Mouse (Mus musculus) spleen, adult 18-20 months (tissue): ENCODE measurements around the gene Fthl17b.
"Not testable (repeated sequence)": the region's sequence is repeated elsewhere in the genome, so short reads cannot be mapped to it uniquely, and the experiment has no call there.

ENCODE experiments used
- DNase-seq, 2 experiments: peaks; one replicate each; pipeline ENCODE4 v3.0.0; 2022; ENCODE audit warnings: mixed read lengths in 2 of 2

Gene Fthl17b

DNA sequence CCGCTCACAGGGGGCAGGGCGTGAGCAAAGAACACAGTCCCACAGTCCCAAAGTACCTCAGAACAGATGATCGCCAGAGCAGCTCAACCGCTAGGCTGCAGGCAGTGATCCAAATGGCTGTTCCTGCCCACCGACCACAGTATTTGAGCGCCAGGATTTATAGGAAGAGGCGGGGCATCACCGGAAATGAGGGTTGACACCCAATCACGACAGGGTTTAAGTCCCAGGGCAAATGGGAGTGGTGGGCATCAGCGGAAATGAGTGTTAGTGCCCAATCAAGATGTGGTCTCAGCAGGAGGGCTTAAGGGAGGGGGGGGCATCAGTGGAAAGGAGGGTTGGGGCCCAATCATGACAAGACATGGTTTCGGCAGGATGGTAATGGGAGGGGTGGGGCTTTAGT is at the start of gene Fthl17b:
Fthl17b (minus strand) TSS at position 101 of the 400 bp plus-strand sequence.
- not testable (repeated sequence) for DNase-seq

DNA sequence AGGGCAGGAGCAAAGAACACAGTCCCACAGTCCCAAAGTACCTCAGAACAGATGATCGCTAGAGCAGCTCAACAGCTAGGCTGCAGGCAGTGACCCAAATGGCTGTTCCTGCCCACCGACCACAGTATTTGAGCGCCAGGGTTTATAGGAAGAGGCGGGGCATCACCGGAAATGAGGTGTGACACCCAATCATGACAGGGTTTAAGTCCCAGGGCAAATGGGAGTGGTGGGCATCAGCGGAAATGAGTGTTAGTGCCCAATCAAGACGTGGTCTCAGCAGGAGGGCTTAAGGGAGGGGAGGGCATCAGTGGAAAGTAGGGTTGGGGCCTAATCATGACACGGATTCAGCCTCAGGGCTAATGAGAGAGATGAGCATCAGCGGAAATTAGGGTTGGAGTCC is 23.9 kb upstream of the Fthl17b start, which contains the start of gene Fthl17d:
Fthl17d (minus strand) TSS at position 101 of the 400 bp plus-strand sequence.
- DNase-seq = not testable (repeated sequence)

DNA sequence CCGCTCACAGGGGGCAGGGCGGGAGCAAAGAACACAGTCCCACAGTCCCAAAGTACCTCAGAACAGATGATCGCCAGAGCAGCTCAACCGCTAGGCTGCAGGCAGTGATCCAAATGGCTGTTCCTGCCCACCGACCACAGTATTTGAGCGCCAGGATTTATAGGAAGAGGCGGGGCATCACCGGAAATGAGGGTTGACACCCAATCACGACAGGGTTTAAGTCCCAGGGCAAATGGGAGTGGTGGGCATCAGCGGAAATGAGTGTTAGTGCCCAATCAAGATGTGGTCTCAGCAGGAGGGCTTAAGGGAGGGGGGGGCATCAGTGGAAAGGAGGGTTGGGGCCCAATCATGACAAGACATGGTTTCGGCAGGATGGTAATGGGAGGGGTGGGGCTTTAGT is 13.7 kb upstream of the Fthl17b start, which contains the start of gene Fthl17c:
Fthl17c (minus strand) TSS at position 101 of the 400 bp plus-strand sequence.
- not testable (repeated sequence) for DNase-seq

DNA sequence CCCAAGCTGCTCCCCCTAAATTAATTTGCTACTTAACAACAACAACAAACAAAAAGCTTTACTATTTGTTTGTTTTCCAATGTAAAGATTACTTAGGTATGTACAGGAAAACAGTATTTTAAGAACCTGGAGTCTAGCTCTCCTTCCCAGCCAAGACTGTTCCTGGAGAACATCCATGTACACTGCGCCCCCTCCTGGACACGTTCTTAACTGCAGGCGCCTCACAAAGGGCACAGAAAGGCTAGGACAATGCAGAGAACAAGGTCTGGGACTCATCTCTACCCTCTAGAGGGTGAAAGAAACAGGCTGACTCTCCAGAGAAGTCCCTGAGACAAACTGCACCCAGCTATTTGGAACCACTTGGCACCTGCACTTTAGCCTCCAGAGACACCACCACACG is 1.8 kb upstream of the Fthl17b start:
- DNase-seq = not testable (repeated sequence)

DNA sequence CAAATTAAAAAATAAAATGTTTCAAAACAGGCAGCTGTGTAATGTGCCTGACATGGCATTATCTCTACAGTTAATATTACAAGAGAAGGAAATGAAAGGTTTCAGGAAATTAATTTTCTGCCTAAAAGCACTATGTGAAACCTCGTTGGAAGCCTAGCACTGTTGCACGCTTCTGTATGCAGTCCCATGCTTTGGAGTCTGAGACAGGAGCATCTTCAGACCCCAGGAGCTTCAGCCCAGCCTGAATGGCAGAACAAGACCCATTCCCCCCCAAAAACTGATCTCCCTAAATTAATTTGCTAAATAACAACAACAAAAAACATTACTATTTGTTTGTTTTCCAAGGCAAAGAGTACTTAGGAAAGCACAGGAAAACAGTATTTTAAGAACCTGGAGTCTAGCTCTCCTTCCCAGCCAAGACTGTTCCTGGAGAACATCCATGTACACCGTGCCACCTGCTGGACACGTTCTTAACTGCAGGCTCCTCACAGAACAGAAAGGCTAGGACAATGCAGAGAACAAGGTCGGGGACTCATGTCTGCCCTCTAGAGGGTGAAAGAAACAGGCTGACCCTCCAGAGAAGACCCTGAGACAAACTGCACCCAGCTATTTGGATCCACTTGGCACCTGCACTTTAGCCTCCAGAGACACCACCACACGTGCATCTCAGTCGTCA is 14.5 kb downstream of the Fthl17b start:
- peak; percentile 36 to 60 for DNase-seq

DNA sequence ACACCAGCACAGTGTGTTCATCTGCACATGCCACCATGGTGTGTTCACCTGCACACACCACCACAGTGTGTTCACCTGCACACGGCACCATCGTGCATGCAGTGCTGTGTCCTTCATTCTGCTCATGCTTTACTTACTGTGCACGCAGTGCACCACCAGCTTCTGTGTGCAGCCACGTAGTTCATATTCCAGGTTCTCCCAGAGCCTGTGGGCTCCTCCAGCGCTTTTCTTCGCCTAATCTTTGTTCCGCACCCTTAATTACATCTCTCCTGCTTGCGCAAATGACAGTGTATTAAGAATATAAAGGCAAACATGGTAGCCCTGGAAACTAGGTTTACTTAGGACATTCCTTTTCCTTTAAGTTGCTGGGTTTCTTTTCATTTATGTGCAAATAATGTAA is 18.7 kb downstream of the Fthl17b start:
- DNase-seq = no peak

DNA sequence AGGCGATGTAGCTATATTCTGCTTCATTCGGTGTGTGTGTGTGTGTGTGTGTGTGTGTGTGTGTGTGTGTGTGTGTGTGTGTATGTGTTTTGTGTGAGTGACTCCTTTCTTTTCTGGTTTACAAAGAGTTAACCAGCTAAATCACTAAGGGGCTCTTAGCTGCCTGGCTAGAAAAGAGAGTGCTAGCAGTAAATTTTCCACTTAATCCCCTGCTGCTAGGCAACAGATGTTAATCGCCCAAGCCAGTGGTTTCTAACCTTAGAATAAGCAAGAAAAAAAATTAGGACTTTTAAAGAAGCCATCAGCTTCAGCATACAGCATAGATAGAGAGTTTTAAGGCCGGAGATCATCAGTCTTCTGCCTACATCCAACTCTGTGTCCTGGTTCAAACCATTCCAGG is 35.5 kb downstream of the Fthl17b start:
- DNase-seq = no peak

DNA sequence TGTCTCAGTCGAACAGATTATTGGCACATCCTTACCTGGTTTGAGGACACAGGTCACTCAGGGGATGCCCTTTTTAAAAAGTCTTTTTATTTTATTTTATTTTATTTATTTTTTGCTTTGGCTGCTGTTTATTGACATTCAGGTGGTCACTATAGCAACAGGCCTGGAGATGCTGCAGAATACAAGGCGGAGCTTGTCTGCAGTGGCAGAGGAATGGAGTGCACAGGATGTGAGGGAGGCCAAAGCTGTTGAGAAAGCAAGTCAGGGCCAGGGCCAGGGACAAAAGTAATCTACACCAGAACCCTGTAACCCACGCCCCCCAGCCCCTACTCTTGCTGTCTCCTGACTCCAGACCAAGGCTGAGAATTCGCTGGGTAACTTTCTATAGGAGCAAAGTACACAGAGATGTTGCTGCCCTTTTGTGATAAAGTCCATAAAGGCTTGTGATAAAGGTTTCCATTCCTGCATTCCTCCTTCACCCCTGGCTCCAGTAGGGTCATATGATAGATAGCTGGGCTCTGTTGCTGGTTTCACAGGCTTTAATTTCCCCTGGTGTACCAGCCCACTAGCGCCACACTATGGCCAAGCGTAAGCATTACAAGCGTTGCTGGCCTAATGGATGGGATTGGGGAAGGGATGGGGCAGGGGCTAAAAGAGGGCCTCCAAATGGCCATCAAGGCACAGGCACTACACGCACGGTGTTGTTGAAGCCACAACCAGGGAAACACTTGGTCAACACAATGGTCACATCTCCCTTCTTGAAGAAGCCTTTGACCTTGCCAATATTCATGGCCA is 40.8 kb downstream of the Fthl17b start:
- DNase-seq = no peak

DNA sequence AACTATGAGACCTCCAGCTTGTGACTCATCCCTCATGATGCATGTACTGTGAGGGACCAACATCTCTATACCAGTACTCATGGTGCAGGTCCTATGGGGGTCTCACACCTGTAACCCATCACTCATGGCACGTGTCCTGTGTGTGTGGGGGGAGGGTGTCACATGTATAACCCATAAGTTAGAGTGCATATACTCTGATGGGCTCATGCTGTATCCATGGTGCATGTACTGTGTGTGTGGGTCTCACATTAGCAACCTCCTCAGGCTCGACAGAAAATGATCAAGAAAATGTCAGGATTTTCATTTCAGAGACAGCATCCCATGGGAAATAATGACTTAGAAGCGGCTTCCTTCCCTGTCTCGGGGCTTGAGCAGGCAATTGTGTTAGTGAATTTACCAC is 41.7 kb downstream of the Fthl17b start:
- no peak for DNase-seq
